Mouse (Mus musculus): Measurements from ENCODE around the gene Cltrn. TPM values are rescaled to one million over a fixed set of nuclear protein-coding genes. Genes with fewer than 3 reads are reported as not detected.

The Cltrn gene
- polyA plus RNA-seq (2012; rRNA removed), result 0.07 TPM in 1 of 2 replicates, not detected in the other

GRCm38 (mm10) chrX:164088582-164088981, at the start of gene Cltrn:
Gene Cltrn, plus strand, starts transcription at chrX:164088830.

GRCm38 (mm10) chrX:164076040-164076775, 12.4 kb upstream of the Cltrn start, which contains the start of gene Siah1b:
Gene Siah1b, minus strand, starts transcription at chrX:164076493.

GRCm38 (mm10) chrX:164139032-164139431, 50.4 kb downstream of the Cltrn start, which contains the start of gene Ace2:
Gene Ace2, plus strand, starts transcription at chrX:164139332.

Other genes with a start within 250 kb of the Cltrn start
- 53.8 and 57.5 TPM in 2 replicates for gene Ap1s2, start 179.8 kb upstream of the Cltrn start, polyA plus RNA-seq (2012; rRNA removed)
- gene Zrsr2, start 130.2 kb upstream of the Cltrn start, polyA plus RNA-seq (2012; rRNA removed), result 30.4 and 34.2 TPM in 2 replicates
- gene Car5b, start 60.8 kb upstream of the Cltrn start, polyA plus RNA-seq (2012; rRNA removed), result 1.2 TPM in 2 replicates
- gene Siah1b, start 12.3 kb upstream of the Cltrn start, polyA plus RNA-seq (2012; rRNA removed), result 15.0 and 15.3 TPM in 2 replicates
- 0.21 and 0.29 TPM in 2 replicates for gene Ace2, start 50.5 kb downstream of the Cltrn start, polyA plus RNA-seq (2012; rRNA removed)
- gene Bmx, start 169.4 kb downstream of the Cltrn start, polyA plus RNA-seq (2012; rRNA removed), result 0.44 TPM in 2 replicates
- 1.4 and 2.0 TPM in 2 replicates for gene Pir, start 180.5 kb downstream of the Cltrn start, polyA plus RNA-seq (2012; rRNA removed)

Measured in central nervous system, embryonic 18 days (tissue).